Mouse (Mus musculus) lung, postnatal 0 days (tissue): Measurements from ENCODE around the gene Fbl.

ENCODE experiments used
- CTCF ChIP-seq: IDR thresholded peaks from 2 replicates; pipeline ENCODE4 v1.5.1; 2016; ENCODE audit warnings: antibody characterized with exemption, mild to moderate bottlenecking
- EP300 ChIP-seq: IDR thresholded peaks from 2 replicates; pipeline ENCODE4 v1.6.1; 2016; ENCODE audit warnings: antibody characterized with exemption, mild to moderate bottlenecking, control low read depth

DNA sequence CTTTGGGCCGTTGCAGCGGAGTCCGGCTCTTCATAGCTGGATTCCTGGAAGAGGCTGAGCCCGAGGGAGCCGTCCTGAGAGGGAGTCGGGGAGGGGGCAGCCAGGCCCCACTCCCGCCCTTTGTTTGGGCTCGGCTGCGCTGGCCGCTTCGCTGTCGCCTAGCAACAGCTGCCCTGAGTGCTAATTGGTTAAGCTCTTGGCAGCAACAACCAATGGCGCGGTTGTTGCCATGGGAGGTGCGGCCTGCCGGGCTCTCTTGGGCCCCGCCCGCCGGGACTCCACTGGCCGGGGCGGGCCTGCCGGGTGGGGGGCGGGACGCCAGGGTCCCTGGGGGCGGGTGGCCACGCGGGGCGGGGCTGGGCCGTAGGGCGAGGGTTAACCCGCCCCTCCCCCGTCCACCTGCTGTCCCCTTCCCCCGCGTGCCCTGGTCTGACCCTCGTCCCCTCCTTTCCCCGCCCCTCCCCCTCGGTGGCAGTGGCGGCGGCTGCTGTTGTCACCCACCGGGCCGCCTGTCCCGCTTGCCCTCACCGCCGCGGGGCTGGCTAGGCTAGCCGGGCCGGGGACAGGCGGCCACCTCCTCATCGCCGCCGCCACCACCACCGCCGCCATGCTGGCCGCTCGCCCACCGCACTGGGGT is 10.3 kb downstream of the Fbl start:
- TF ChIP-seq EP300 (no peak), CTCF (no peak)
